Mouse (Mus musculus) adrenal gland, postnatal 10 days (tissue): ENCODE measurements around the gene Mzf1. TPM values are rescaled to one million over a fixed set of nuclear protein-coding genes. Genes with fewer than 3 reads are reported as not detected.

Experiments used
- DNase-seq: peaks from one replicate; pipeline ENCODE4 v3.0.0; 2021; ENCODE audit warnings: mixed read lengths
- total RNA-seq, 2 experiments: library from RNA; stranded (reverse); gene quantifications; 2 replicates each; pipeline ENCODE4 v1.2.3; 2021

Gene Mzf1
- total RNA-seq, 2 experiments from 2014 or later, result 2.1 to 4.9 TPM

DNA sequence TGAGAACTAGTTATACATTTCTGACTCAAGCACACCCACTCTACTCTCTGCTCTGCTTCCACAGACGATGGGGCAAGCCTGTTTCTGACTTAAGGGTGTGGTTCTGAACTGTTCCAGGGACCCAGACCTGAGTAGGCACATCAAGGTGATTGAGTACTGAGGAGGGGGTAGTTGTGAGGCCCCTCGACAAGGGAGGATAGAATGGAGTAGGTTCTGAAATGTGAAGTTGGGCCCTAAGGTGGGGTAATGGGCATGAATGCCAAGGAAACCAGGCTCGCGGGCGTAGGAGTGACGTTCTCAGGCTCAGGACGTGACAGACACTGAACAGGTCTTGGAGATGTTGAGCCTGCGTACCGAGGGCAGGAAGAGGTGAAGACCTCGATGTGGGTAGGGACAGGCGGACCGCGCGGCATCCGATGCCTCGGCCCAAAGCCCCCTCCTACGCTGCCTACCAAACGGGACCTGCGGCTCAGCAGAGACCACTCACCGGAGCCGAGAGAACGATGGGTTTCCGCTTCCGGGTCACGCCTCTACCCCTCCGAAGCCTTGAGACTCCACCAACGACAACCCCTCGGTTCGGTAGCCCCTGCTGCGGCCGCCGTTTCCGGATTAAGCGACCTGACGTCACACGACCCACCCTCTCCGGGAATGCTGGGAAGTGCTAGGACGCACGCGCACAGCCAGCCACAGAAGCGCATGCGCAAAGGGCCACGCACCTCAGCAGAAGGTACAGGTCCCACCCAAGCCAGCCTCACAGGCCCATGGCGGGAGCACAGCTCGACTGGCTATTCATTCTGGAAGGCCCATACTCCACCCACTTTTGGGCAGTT is 20.2 kb downstream of the Mzf1 start, which contains the start of gene Chmp2a:
Gene Chmp2a (minus strand): TSS at position 660 of the 830 bp plus-strand sequence.
- peak; percentile 98 for DNase-seq

DNA sequence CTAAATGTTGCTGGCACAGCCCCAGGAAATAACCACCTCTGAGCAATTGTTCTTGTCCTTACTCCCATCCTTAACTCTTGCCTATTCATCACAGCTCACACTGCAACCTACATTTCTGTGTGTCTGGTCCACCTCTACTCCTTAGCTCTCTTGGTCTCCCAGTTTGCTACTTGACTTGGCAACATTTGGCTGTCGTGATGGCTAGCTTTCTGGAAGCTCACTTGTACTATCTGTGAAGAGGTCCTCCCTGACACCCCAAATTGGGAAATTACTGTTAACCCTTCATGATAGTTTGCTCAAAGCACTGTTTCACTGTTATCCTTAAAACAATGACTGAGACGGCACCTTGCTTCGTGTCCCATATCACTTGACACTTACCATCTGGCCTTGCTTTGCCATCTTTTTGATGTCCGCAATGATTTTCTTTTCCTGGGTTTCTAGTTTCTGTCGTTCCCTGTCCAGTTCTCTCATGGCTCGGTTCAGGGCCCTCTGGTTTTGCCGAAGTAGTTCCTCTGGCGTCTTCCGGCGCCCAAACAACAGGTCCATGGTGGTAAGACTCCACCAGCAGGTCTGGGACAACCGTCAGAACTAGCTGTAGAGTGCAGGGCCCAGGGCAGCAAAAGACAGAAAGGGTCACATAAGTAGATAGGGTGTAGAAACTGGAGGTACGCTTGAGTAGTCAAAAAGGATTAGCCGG is 21.0 kb downstream of the Mzf1 start:
- no peak for DNase-seq

DNA sequence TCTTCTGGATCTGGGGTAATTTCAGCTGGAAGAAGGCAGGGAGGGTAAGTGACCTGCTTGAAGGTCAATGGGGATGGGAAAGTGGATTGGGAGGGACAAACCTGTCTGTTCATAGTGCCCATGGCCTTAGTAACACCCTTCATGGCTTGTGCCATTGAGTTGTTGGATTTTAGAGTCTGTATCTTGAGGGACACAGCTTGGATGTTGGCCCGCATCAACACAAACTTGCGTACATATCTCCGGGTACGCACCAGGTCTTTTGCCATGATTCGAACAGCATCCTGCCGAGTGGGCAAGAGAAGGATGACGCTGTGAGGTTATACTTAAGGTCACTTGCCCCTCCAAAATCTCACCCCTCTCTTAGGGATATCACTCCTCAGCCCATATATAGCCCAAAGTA is 22.0 kb downstream of the Mzf1 start:
- DNase-seq, result no peak

DNA sequence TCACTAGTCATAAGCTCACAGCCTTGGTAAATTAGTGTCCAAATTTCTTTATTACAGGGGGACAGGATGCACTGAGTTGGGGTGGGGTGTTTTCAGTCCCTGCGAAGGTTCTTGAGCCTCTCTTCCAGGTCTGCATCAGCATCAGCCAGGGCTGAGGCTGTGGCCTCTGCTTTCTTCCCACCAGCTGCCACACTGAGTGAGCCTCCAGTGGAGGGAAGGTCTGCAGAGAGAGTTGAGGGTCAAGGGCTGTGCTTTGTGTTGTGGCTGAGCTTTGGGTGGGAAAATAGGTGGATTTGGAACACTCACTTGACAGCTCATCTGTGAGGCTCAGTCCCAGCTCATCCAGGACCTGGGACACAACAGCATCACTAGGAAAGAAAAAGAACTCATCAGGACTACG is 22.6 kb downstream of the Mzf1 start:
- DNase-seq, result no peak

DNA sequence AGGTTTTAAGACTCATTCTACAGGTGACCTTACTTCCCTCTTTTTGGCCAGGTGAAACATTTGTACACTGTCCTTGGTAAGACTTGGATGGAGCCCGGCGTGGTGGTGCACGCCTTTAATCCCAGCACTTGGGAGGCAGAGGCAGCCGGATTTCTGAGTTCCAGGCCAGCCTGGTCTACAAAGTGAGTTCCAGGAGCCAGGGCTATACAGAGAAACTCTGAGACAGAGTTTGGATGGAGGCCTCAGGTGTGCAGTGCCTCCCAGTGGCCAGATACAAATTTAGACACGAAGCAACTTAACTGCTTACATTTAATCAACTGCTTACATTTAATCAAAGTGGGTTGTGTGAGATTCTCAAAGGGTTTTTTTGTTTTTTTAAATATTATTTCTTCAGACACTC is 23.5 kb downstream of the Mzf1 start:
- DNase-seq, result no peak

DNA sequence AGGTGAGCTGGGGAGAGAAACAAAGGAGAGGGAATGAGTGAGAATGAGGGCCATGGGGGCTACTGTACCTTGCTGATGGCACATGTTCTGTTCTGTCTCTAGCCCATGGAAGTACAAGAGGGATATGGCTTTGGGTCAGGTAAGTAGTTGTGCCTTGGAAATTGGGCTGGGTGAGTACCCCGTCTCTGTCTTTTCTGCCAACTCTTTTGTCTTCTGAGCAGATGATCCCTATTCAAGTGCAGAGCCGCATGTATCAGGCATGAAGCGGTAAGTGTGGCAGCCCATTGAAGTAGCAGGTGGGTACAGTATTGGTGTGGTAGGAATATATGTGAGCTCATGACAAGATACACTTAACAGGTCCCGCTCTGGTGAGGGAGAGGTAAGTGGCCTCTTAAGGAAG is 25.6 kb downstream of the Mzf1 start:
- DNase-seq, result no peak

DNA sequence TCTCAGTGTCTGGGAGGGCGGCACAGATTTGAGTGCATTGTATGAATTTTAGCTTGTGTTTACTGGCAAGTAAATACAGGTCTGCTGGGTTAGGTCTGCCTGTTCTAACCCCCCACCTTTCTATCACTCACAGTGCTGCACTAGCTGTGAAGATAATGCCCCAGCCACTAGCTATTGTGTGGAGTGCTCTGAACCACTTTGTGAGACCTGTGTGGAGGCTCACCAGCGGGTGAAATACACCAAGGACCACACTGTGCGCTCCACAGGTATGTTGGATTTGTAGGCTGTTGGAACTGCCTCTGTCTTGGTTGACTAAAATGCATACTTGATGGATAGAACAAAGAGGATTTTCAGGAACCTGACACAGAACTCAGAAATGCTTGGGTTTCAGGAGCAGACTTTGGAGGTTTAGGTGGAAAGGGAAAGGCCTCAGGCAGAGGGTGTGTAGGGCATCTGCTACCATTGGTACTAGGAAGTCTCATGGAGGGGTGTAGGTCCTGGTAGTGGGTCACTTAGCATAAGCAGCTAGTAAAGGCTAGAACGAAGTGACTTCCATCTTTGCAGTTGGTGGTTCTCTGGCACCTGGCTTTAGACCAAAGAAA is 29.0 kb downstream of the Mzf1 start:
- no peak for DNase-seq

DNA sequence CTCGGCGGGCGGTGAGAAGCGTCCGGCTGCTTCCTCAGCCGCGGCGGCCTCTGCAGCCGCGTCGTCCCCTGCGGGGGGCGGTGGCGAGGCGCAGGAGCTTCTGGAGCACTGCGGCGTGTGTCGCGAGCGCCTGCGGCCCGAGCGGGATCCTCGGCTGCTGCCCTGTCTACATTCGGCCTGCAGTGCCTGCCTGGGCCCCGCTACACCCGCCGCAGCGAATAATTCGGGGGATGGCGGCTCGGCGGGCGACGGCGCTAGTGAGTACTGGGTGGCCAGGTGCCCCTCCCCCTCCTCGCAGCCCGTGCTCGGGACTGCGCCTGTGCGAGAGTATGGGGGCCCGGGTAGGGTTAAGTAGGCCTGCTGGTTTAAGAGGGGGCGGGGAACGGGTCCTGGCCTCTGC is 29.8 kb downstream of the Mzf1 start:
- DNase-seq, result peak; percentile 87

DNA sequence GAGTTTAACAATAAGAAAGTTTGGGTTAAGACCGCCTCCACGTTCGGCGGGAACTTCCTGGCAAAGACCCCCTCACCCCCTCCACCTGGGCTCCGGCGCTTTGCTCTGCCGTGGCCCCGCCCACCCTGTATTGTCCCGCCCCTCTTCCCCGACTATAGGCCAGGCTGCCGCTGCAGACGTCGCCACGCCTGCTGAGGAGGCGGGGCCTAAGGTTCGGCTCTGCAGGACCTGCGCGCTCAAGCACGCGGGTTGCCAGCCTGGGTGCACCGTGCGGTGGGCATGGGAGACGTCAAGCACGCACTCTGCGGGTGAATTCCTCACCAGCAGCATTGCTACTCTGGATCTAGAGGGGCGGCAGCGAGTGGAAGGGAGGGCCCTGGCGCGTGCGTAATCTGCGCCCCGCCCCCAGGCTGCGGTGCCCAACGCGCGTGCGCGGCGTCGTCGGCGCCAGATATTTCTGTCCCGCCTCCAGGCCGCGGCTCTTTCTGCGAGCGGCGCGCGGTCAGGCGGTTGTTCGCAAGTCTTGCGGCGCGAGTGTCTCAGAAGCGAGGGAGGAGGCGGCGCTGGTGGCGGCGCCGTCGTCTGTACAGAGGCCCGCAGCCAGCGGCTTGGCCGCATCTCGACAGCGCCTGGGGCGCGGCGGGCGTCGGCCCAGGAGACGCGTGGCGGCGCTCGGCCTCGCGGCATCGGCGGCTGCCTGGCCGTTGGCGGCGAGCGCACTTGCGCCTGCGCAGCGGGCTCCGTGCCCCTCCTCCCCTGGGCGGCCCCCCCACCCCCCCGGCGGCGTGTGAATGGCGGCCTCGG is 30.4 kb downstream of the Mzf1 start:
- peak; percentile 95 for DNase-seq

DNA sequence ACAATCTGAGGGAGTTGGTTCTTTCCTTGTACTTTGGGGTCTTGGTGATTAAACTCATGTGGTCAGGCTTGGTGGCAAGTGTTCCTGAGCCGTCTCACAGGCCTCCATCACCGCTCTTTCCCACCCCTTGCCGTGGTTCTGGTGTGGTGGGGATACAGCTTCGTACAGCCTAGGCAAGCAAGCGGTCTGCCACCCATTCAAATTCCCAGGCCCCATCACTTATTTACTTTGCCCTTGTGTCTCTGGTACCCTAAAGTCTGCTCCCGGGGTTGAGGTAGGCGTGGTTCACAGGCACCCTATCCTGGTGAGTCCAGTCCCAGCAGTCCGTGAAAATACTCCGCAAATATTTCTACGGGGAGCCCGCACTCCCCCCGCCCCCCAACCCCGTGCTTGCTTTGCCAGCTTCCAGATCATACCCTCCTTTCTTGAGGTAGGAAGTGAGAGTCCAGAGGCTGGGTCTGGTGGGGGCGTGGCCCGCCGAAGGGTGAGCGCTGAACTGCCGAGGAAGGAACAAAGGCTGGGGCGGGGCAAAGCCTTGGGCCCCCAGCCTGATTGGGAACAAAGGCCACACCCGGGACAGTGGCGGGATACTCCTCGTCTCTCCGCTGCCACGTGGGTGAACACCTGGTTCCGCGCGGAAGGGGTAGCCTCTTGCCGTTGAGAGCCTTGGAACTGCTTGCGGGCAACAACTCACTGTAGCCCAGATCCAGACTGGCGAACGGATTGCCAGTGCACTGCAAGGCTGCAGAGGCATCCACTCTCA is 31.6 kb downstream of the Mzf1 start:
- DNase-seq, result peak; percentile 83

DNA sequence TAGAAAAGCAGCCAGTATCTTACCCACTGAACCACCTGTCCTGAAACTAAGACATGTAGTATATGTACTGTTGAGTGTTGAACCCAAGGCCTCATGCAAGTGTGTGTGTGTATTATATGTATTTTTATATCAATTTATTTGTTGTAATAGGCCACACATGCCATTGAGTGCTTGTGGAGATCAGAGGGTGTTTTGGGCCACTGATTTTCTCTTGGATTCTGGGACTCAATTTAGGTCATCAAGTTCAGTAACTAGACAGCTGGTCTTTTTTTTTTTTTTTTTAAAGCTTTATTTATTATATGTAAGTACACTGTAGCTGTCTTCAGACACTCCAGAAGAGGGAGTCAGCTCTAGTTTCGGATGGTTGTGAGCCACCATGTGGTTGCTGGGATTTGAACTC is 39.3 kb downstream of the Mzf1 start:
- no peak for DNase-seq

DNA sequence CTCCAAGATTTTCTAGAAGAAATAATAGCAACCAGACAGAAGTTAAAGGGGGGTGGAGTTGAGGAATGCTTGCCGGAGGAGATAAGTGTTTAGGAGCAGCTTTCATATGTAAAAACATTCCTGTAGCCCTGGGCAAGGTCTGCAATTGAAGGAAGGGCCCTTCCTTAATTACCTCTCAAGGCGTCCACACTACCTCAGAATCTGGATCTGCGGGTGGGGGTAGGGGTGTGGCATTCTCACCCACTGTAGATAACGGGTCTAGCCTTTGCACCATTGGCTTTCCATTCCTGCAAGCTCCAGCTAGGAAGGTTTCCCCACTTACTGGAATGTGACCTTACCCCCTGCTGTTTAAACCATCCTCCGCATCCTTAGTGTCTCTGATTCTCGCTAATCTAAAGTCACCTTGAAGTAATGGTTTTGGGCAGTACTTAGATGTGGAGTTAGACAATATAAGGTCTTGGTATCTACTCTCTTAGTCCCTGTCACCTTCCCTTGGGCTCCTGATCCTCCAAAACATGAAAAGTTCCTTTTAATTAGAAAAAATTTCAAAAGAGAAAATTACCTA is 40.2 kb downstream of the Mzf1 start:
- no peak for DNase-seq

DNA sequence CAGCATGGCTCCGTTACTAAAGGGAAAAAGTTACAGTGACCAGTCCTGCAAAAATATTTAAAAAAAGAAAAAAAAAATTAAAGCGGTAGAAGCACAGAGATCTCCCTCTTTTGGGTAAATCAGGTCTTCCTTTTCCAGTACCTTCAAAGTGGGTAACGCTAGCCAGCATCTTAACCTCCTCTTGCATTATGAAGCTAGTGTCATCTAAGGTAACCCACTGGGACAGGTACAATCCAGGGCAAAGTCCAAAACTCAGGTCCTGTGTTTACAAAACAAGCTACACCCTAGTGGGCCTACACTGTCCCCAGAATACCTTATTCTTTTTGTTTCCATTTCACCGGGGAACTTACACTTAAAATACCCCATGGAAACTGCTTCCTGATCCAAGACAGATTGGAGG is 40.9 kb downstream of the Mzf1 start:
- DNase-seq, result no peak

DNA sequence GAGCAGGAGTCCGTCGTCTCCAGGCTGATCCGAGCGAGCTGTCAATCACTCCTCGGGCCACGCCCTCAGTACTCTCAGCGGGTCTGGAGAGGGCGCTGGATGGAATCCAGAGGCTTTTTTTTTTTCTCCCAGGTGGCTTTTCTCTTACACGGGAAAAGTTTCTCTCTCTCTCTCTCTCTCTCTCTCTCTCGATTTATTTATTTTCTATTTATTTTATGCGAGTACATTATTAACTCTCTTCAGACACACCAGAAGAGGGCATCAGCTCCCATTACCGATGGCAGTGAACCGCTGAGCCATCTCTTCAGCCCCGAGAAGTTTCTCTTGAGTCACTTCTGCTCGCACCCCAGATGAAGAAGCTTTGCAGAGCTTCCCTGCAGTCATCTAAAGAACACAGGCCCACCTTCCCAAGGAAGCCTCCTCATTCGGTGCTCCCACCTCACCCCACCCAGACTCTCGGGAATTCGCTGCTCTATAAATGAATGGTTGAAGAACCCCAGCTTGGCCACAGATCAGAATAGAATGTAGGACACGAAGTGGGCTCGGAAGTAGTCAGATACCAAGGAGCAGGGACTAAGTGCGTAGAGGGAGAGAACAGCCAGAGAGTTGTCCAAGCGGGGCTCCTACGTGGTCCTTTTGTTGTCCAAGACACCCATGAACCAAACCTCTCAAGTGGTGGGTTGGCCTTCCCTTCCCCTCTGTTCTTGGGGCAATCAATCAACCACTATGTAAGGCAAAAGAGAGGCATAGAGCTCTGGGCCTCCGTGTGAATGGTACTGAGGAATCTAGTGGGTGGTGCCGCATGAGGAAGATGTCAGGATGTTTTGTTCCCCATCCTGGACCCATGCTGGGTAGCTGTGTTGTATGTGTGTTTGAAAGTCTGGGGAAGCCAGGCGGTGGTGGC is 44.3 kb downstream of the Mzf1 start, which contains the start of gene Zbtb45:
Gene Zbtb45 (minus strand): TSS at position 30 of the 904 bp plus-strand sequence.
- DNase-seq, result no peak

DNA sequence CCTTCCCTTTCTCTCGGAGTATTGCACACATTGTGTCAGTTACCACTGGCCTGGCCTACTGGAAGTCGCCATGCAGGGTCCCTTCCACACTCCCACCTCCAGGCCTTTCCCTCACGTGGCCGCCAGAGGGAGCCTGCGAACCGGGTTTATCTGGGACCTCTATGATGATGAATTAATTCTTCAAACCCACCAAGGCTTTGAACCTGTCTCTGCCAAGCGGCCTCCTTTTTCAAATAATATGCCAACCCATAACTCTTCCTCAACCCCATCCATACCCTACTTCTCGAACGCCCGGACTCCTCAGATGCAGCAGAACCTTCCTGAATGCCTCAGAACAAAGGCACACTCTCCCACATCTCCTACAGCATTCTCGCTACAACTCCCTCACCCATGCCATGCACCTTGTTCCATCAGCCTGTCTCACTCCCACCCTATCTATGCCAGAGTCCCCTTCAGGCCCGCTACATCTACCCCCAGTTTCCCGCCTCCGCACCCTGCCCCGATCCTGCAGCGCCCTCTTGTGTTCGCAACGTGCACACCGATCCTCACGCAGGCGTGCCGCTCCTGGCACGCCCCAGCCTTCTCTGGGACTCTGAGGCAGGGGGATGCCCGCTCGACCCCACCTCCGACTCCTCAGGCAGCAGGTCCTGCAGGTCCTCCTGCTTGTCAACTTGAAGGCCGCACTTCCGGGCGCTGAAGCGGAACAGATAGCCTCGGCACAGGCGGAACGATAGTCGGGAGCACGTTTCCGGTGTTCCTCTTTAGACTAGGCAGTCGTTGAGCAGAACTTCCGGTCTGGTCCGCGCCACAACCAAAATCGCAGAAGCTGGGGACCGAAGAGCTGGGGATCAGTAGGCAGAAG is 45.2 kb downstream of the Mzf1 start:
- peak; percentile 94 for DNase-seq

DNA sequence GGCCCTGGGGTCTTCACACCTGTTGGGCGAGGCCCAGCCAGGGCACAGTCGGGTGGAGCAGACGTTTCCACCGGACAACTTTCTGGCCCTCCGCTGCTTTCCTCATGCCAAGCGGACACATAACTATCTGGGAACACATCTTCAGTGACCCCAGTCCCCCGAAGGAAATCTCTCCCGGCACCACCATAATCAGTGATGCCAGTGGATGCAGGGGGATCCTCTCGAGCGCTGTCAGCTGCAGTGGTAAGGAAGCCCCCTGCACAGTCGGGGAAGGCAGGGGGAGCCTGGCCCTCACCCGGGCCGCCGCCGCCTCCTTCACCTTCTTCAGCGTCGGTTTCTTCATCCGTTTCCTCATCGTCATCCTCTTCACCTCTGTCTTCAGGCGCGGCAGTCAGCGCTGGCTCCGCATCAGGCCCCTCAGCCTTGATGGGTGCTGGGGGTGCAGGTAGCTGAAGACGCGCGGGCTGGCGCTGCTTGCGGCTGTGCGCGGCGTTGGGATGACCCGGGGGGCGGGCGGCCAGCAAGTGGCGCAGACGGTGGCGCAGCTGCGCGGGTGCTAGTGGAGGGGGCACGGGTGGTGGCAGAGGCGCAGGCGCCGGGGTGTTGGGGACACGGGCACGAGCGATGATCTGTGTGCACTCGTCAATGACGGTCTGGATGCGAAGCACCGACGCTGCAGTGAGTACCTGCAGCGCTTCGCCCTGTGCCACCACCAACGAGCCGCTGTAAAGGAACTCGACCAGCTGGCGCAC is 47.0 kb downstream of the Mzf1 start:
- DNase-seq, result no peak

DNA sequence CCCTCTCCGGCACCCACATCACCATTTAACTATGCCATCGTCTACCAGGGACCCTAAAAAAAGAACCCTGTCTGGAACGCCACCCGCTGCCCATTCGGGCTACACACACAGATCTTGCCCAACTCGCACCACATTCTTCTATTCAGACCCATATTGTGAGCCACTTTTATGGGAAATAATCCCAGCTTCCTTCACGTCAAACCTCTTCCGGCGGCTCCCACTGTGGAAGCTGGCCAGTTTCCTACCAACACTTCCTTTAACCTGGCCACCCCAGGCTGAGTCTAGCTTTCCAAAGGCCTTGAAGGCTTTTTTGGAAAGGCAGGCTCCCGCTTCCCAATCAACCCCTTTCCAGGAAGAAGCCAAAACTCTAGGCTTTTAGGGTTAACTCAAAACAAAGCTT is 48.0 kb downstream of the Mzf1 start:
- DNase-seq, result no peak

DNA sequence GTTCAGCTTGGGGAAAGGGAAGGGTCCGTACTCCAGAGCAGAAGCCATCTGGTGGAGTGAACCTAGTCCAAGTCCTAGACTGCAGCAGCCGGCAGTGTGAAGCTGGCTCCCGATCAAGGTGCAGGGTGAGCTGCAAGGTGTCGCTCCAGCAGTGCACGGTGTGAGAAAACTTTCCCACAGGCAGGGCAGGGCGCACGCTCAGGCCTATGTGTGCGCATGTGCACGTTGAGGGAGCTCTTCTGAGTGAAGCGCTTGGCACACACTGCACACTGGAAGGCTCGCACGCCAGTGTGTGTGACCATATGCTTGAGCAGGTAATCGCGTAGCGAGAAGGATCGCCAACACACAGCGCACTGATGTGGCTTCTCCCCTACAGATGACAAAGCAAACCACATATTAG is 48.6 kb downstream of the Mzf1 start:
- DNase-seq, result no peak
